28 mouse cellular contexts compared by ENCODE assay signal in the genomic region with DNA sequence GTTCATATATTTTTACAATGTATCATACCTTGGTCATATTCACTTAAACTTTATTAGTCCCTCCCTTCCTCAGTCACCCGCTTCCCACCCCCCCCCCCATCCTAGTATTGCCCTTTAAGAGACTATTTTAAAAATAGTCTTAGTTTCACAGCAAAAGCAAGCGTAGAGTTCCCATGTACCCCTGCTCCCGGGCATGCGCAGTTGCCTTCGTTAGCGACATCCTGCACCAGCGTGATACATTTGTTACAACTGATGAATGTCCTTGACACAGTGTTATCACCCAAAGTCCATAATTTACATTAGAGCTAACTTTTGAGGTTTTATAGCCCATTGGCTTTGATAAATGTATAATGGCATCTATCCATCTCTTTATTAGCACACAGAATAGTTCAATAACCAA.
DNase-seq lines count a peak whose midpoint lies in the region; TF ChIP-seq lines count a peak whose summit lies in the region.
"Had no signal": no experiment of that assay in that cellular context is flagged by ENCODE, and none has a peak within 500 bp of the region (broad histone marks: within the 10 kb centered on the region; RNA-seq: fewer than 3 reads in every experiment).

No protein-coding gene starts in this region.

- WGBS in kidney, adult 2 months: 68% methylated on average over 7 of the region's 7 CpGs

- peak; percentile 6 for DNase-seq in adrenal gland, postnatal 25 days
- no peak for DNase-seq in adrenal gland, postnatal 10 days
- DNase-seq in kidney, postnatal 10 days: peak; percentile 56
- DNase-seq in kidney, adult 2 months: no peak
- peak; percentile 32 to 47 for DNase-seq in kidney, postnatal 4 days
- DNase-seq in kidney, adult 9 months: no peak
- DNase-seq in urinary bladder, postnatal 4 days (ENCODE audit: low spot score in 2 of 2): no peak
- DNase-seq: adrenal gland, adult 2 months; B cell, adult 2 months; cerebellum, adult 11 months; cerebellum, adult 2 months; cerebellum, adult 9-11 months; cerebellum, postnatal 25 days; forebrain, postnatal 0 days; gastrocnemius, adult 2 months; gastrocnemius, postnatal 14 days; heart, adult 18-20 months; heart, postnatal 10 days; heart, postnatal 4 days had no signal

- no peaks in the 10 kb centered on the region for H3K4me1 ChIP-seq in kidney, adult 2 months (ENCODE audit: control insufficient read depth, insufficient read depth, low read length)
- H3K4me1 ChIP-seq: embryonic facial prominence, embryonic 12.5 days; embryonic facial prominence, embryonic 15.5 days; heart, embryonic 12.5 days; heart, embryonic 15.5 days had no signal

- no peaks in the 10 kb centered on the region for H3K36me3 ChIP-seq in kidney, adult 2 months (ENCODE audit: control insufficient read depth, insufficient read depth, low read length)
- H3K36me3 ChIP-seq: embryonic facial prominence, embryonic 12.5 days; embryonic facial prominence, embryonic 15.5 days; G1E; heart, embryonic 12.5 days; heart, embryonic 15.5 days had no signal

- no peak for TF ChIP-seq CTCF in kidney, adult 2 months (conservative IDR thresholded peaks at IDR 0.05; ENCODE audit: insufficient read depth, insufficient read length, low read depth, low read length)

- no peak for TF ChIP-seq POLR2A in kidney, adult 2 months (IDR thresholded peaks at IDR 0.05; ENCODE audit: low read depth, low read length)

- no peaks in the 10 kb centered on the region for H3K27me3 ChIP-seq in kidney, adult 2 months (replicated peaks; ENCODE audit: control insufficient read depth, insufficient read depth, low read length)
- H3K27me3 ChIP-seq: CH12.LX; embryonic facial prominence, embryonic 12.5 days; embryonic facial prominence, embryonic 15.5 days; heart, embryonic 12.5 days; heart, embryonic 15.5 days; Patski had no signal

- no peak overlapping the region for H3K4me3 ChIP-seq in kidney, adult 2 months (ENCODE audit: insufficient read depth, low read depth, low read length)
- H3K4me3 ChIP-seq: embryonic facial prominence, embryonic 12.5 days; embryonic facial prominence, embryonic 15.5 days; gastrocnemius, adult 2 months; heart, embryonic 12.5 days; heart, embryonic 15.5 days had no signal

- no peak overlapping the region for H3K27ac ChIP-seq in kidney, adult 2 months (ENCODE audit: insufficient read depth, low read depth, low read length)
- H3K27ac ChIP-seq: embryonic facial prominence, embryonic 12.5 days; embryonic facial prominence, embryonic 15.5 days; gastrocnemius, adult 2 months; heart, embryonic 15.5 days; hindbrain, embryonic 14.5 days; hindbrain, postnatal 0 days had no signal

Comparison
In these comparisons a context has a peak if more than half of its experiments do, and no peak if none do; other contexts are left out.
1. DNase-seq: peak in adrenal gland, postnatal 25 days (single experiment), kidney, postnatal 10 days (single experiment) and kidney, postnatal 4 days (2 of 2); none in adrenal gland, postnatal 10 days (single experiment), kidney, adult 2 months (single experiment), kidney, adult 9 months (single experiment) and urinary bladder, postnatal 4 days (0 of 2).